Mouse (Mus musculus): Measurements from ENCODE around the gene Trappc1. TPM values are rescaled to one million over a fixed set of nuclear protein-coding genes. Genes with fewer than 3 reads are reported as not detected.

Trappc1 gene
- polyA plus RNA-seq, 1 experiment from 2014 or later: 185 TPM

- WGBS: 24% methylated on average over 12 of the region's 12 CpGs
- H3K4me2 ChIP-seq (ENCODE audit: low read length): peak overlapping the region; percentile 45
- H3K36me3 ChIP-seq (ENCODE audit: control insufficient read depth, insufficient read depth, low read length): no peaks in the 10 kb centered on the region
- ATAC-seq: 0 out of 2 replicates have a peak, but pooled peaks have one; percentile 13
- peak overlapping the region; percentile 31; the same call in 1 of the 2 replicates for H3K9ac ChIP-seq (ENCODE audit: low read depth, low read length)
- H3K4me3 ChIP-seq (ENCODE audit: low read length): no peak overlapping the region; the same call in 1 of the 2 replicates
- peaks cover 28% of the 10 kb centered on the region for H3K4me1 ChIP-seq (ENCODE audit: control insufficient read depth, insufficient read depth, low read depth, low read length)
- no peaks in the 10 kb centered on the region for H3K27me3 ChIP-seq (replicated peaks; ENCODE audit: control insufficient read depth, insufficient read depth, low read length)
- H3K27ac ChIP-seq (ENCODE audit: low read depth, low read length): peak overlapping the region; percentile 75
- no peaks in the 10 kb centered on the region for H3K9me3 ChIP-seq (ENCODE audit: control insufficient read depth, low read length)
Observed at GRCm38 (mm10) chr11:69371601-69372000, 47.8 kb downstream of the Trappc1 start.

- peak overlapping the region; percentile 45 for H3K4me2 ChIP-seq (ENCODE audit: low read length)
- H3K27ac ChIP-seq (ENCODE audit: low read depth, low read length): peak overlapping the region; percentile 75
- no peaks in the 10 kb centered on the region for H3K9me3 ChIP-seq (ENCODE audit: control insufficient read depth, low read length)
- peaks cover 28% of the 10 kb centered on the region for H3K4me1 ChIP-seq (ENCODE audit: control insufficient read depth, insufficient read depth, low read depth, low read length)
- H3K36me3 ChIP-seq (ENCODE audit: control insufficient read depth, insufficient read depth, low read length): no peaks in the 10 kb centered on the region
- H3K4me3 ChIP-seq (ENCODE audit: low read length): no peak overlapping the region; the same call in 1 of the 2 replicates
- H3K27me3 ChIP-seq (replicated peaks; ENCODE audit: control insufficient read depth, insufficient read depth, low read length): no peaks in the 10 kb centered on the region
- peak overlapping the region; percentile 31; the same call in 1 of the 2 replicates for H3K9ac ChIP-seq (ENCODE audit: low read depth, low read length)
- 29% methylated on average over 12 of the region's 12 CpGs for WGBS
- peak; percentile 28; the same call in 1 of the 2 replicates for ATAC-seq
Observed at GRCm38 (mm10) chr11:69372056-69372779, 48.4 kb downstream of the Trappc1 start.

- H3K27ac ChIP-seq (ENCODE audit: low read depth, low read length): peak overlapping the region; percentile 75; the same call in 1 of the 2 replicates
- H3K27me3 ChIP-seq (replicated peaks; ENCODE audit: control insufficient read depth, insufficient read depth, low read length): no peaks in the 10 kb centered on the region
- ATAC-seq: no peak
- H3K9me3 ChIP-seq (ENCODE audit: control insufficient read depth, low read length): no peaks in the 10 kb centered on the region
- 64% methylated on average over 3 of the region's 3 CpGs for WGBS
- H3K4me1 ChIP-seq (ENCODE audit: control insufficient read depth, insufficient read depth, low read depth, low read length): peaks cover 26% of the 10 kb centered on the region
- no peaks in the 10 kb centered on the region for H3K36me3 ChIP-seq (ENCODE audit: control insufficient read depth, insufficient read depth, low read length)
- no peak overlapping the region for H3K4me3 ChIP-seq (ENCODE audit: low read length)
- peak overlapping the region; percentile 32; the same call in 1 of the 2 replicates for H3K4me2 ChIP-seq (ENCODE audit: low read length)
- no peak overlapping the region for H3K9ac ChIP-seq (ENCODE audit: low read depth, low read length)
Observed at GRCm38 (mm10) chr11:69372780-69373170, 49.0 kb downstream of the Trappc1 start.

GRCm38 (mm10) chr11:69373223-69373965, 49.6 kb downstream of the Trappc1 start:
- no peak for ATAC-seq
- no peak overlapping the region for H3K9ac ChIP-seq (ENCODE audit: low read depth, low read length)
- no peaks in the 10 kb centered on the region for H3K27me3 ChIP-seq (replicated peaks; ENCODE audit: control insufficient read depth, insufficient read depth, low read length)

More at GRCm38 (mm10) chr11:69373223-69373965, 49.6 kb downstream of the Trappc1 start:
- H3K36me3 ChIP-seq (ENCODE audit: control insufficient read depth, insufficient read depth, low read length): no peaks in the 10 kb centered on the region
- WGBS: 93% methylated on average over 16 of the region's 16 CpGs
- H3K4me3 ChIP-seq (ENCODE audit: low read length): no peak overlapping the region
- H3K9me3 ChIP-seq (ENCODE audit: control insufficient read depth, low read length): no peaks in the 10 kb centered on the region
- no peak overlapping the region for H3K4me2 ChIP-seq (ENCODE audit: low read length)
- H3K4me1 ChIP-seq (ENCODE audit: control insufficient read depth, insufficient read depth, low read depth, low read length): peaks cover 21% of the 10 kb centered on the region
- H3K27ac ChIP-seq (ENCODE audit: low read depth, low read length): no peak overlapping the region

Other genes with a start within 250 kb of the Trappc1 start
- gene Vamp2, start 235.5 kb upstream of the Trappc1 start, polyA plus RNA-seq (2015; fragmentation: Nextera tagmentation; extraction: Ambion mirVana): 402 and 475 TPM in 2 replicates
- 11.1 and 11.2 TPM in 2 replicates for gene Per1, start 228.8 kb upstream of the Trappc1 start, polyA plus RNA-seq (2015; fragmentation: Nextera tagmentation; extraction: Ambion mirVana)
- gene Hes7, start 203.6 kb upstream of the Trappc1 start, polyA plus RNA-seq (2015; fragmentation: Nextera tagmentation; extraction: Ambion mirVana): 1.4 and 1.8 TPM in 2 replicates
- gene 9130213A22Rik, start 201.4 kb upstream of the Trappc1 start, polyA plus RNA-seq (2015; fragmentation: Nextera tagmentation; extraction: Ambion mirVana): 0.94 and 1.2 TPM in 2 replicates
- 8.1 and 8.5 TPM in 2 replicates for gene Aloxe3, start 198.1 kb upstream of the Trappc1 start, polyA plus RNA-seq (2015; fragmentation: Nextera tagmentation; extraction: Ambion mirVana)
- gene Alox12b, start 167.0 kb upstream of the Trappc1 start, polyA plus RNA-seq (2015; fragmentation: Nextera tagmentation; extraction: Ambion mirVana): 0.65 and 0.95 TPM in 2 replicates
- 0.73 and 0.84 TPM in 2 replicates for gene Alox8, start 126.1 kb upstream of the Trappc1 start, polyA plus RNA-seq (2015; fragmentation: Nextera tagmentation; extraction: Ambion mirVana)
- gene Gucy2e, start 86.9 kb upstream of the Trappc1 start, polyA plus RNA-seq (2015; fragmentation: Nextera tagmentation; extraction: Ambion mirVana): 0.51 and 0.69 TPM in 2 replicates
- gene Cntrob, start 205 bp upstream of the Trappc1 start, polyA plus RNA-seq (2015; fragmentation: Nextera tagmentation; extraction: Ambion mirVana): 15.5 and 16.4 TPM in 2 replicates
- 4.9 and 6.0 TPM in 2 replicates for gene Kcnab3, start 2.3 kb downstream of the Trappc1 start, polyA plus RNA-seq (2015; fragmentation: Nextera tagmentation; extraction: Ambion mirVana)
- 239 and 257 TPM in 2 replicates for gene Rnf227, start 16.5 kb downstream of the Trappc1 start, polyA plus RNA-seq (2015; fragmentation: Nextera tagmentation; extraction: Ambion mirVana)
- 68.0 and 73.2 TPM in 2 replicates for gene Chd3, start 45.4 kb downstream of the Trappc1 start, polyA plus RNA-seq (2015; fragmentation: Nextera tagmentation; extraction: Ambion mirVana)
- 102 and 130 TPM in 2 replicates for gene Naa38, start 71.5 kb downstream of the Trappc1 start, polyA plus RNA-seq (2015; fragmentation: Nextera tagmentation; extraction: Ambion mirVana)
- gene Cyb5d1, start 71.7 kb downstream of the Trappc1 start, polyA plus RNA-seq (2015; fragmentation: Nextera tagmentation; extraction: Ambion mirVana): 28.7 and 33.0 TPM in 2 replicates
- gene Tmem88, start 74.3 kb downstream of the Trappc1 start, polyA plus RNA-seq (2015; fragmentation: Nextera tagmentation; extraction: Ambion mirVana): 8.9 and 9.2 TPM in 2 replicates
- 22.9 and 29.0 TPM in 2 replicates for gene Kdm6b, start 89.7 kb downstream of the Trappc1 start, polyA plus RNA-seq (2015; fragmentation: Nextera tagmentation; extraction: Ambion mirVana)
- gene Dnah2, start 225.1 kb downstream of the Trappc1 start, polyA plus RNA-seq (2015; fragmentation: Nextera tagmentation; extraction: Ambion mirVana): 3.0 and 4.0 TPM in 2 replicates
- 104 and 132 TPM in 2 replicates for gene Efnb3, start 236.2 kb downstream of the Trappc1 start, polyA plus RNA-seq (2015; fragmentation: Nextera tagmentation; extraction: Ambion mirVana)